Comparison of ENCODE assay signal across 13 mouse cellular contexts in genomic region chr7:118259676-118260305, GRCm38 (mm10). TPM values are rescaled to one million over a fixed set of nuclear protein-coding genes. Genes with fewer than 3 reads are reported as not detected.
DNase-seq lines count a peak whose midpoint lies in the region; ATAC-seq and TF ChIP-seq lines count a peak whose summit lies in the region.
"Had no signal": no experiment of that assay in that cellular context is flagged by ENCODE, and none has a peak within 500 bp of the region (broad histone marks: within the 10 kb centered on the region; RNA-seq: fewer than 3 reads in every experiment).

No protein-coding gene starts in this region.

- no peak overlapping the region for H3K4me2 ChIP-seq in liver, postnatal 0 days (ENCODE audit: low read depth, low read length)
- H3K4me2 ChIP-seq in liver, embryonic 11.5 days: no peak overlapping the region
- H3K4me2 ChIP-seq: liver, embryonic 13.5 days; midbrain, embryonic 15.5 days had no signal

- no peak overlapping the region for H3K9ac ChIP-seq in liver, postnatal 0 days (replicated peaks)
- no peak overlapping the region for H3K9ac ChIP-seq in liver, embryonic 11.5 days (ENCODE audit: low read depth, low read length)
- H3K9ac ChIP-seq: liver, embryonic 13.5 days; midbrain, embryonic 15.5 days had no signal

- TF ChIP-seq EP300 in liver, postnatal 0 days (IDR thresholded peaks at IDR 0.05; ENCODE audit: low read depth): no peak

- no peaks in the 10 kb centered on the region for H3K36me3 ChIP-seq in liver, postnatal 0 days (replicated peaks; ENCODE audit: insufficient read depth, low read length)
- H3K36me3 ChIP-seq in liver, embryonic 11.5 days (ENCODE audit: control insufficient read depth, insufficient read depth, low read length): no peaks in the 10 kb centered on the region
- H3K36me3 ChIP-seq: liver, embryonic 13.5 days; midbrain, embryonic 15.5 days had no signal

- H3K27ac ChIP-seq in liver, postnatal 0 days (ENCODE audit: low read depth): no peak overlapping the region
- no peak overlapping the region for H3K27ac ChIP-seq in liver, embryonic 11.5 days (ENCODE audit: low read depth, low read length)
- H3K27ac ChIP-seq: liver, embryonic 13.5 days; midbrain, embryonic 15.5 days had no signal

- no peak for TF ChIP-seq CTCF in liver, postnatal 0 days (IDR thresholded peaks at IDR 0.05; ENCODE audit: low read depth)

- DNase-seq in liver, postnatal 0 days: no peak
- no peak for DNase-seq in liver, embryonic 11.5 days (ENCODE audit: low spot score)
- DNase-seq in cerebellum, postnatal 14 days: peak; percentile 52 to 75
- DNase-seq in naive thymus-derived CD4-positive, alpha-beta T cell, adult 2 months (ENCODE audit: low read depth): peak; percentile 60
- no peak for DNase-seq in urinary bladder, postnatal 14 days (ENCODE audit: low spot score)
- no peak for DNase-seq in kidney, postnatal 10 days
- DNase-seq in urinary bladder, adult 18-20 months (ENCODE audit: low spot score in 2 of 2): no peak
- DNase-seq: embryo, embryonic 11 days; heart, adult 11 months; liver, embryonic 13.5 days; lung, postnatal 36 days had no signal

- peak; percentile 21; the same call in 1 of the 2 replicates for ATAC-seq in liver, postnatal 0 days
- ATAC-seq in liver, embryonic 11.5 days (replicated peaks; ENCODE audit: low FRiP score): no peak
- ATAC-seq: midbrain, embryonic 15.5 days had no signal

- no peak overlapping the region for H3K4me3 ChIP-seq in liver, postnatal 0 days (ENCODE audit: low read depth, low read length)
- no peak overlapping the region for H3K4me3 ChIP-seq in liver, embryonic 11.5 days (ENCODE audit: low read depth, low read length)
- H3K4me3 ChIP-seq: erythroblast, embryonic 14.5 days; liver, embryonic 13.5 days; midbrain, embryonic 15.5 days had no signal

- H3K4me1 ChIP-seq in liver, postnatal 0 days (ENCODE audit: insufficient read depth): 0 out of 2 replicates have a peak, but pooled peaks cover 2% of the 10 kb centered on the region
- no peaks in the 10 kb centered on the region; the same call in none of the 2 replicates for H3K4me1 ChIP-seq in liver, embryonic 11.5 days (replicated peaks; ENCODE audit: control insufficient read depth, insufficient read depth, low read length)
- H3K4me1 ChIP-seq: midbrain, embryonic 15.5 days had no signal

- H3K27me3 ChIP-seq in liver, postnatal 0 days (ENCODE audit: insufficient read depth, low read length): no peaks in the 10 kb centered on the region
- no peaks in the 10 kb centered on the region for H3K27me3 ChIP-seq in liver, embryonic 11.5 days (replicated peaks; ENCODE audit: control insufficient read depth, insufficient read depth, low read length)
- H3K27me3 ChIP-seq: liver, embryonic 13.5 days; midbrain, embryonic 15.5 days had no signal

- H3K9me3 ChIP-seq in liver, postnatal 0 days (ENCODE audit: low read length): no peaks in the 10 kb centered on the region
- no peaks in the 10 kb centered on the region for H3K9me3 ChIP-seq in liver, embryonic 11.5 days (ENCODE audit: control insufficient read depth, low read length)
- H3K9me3 ChIP-seq: liver, embryonic 13.5 days; midbrain, embryonic 15.5 days had no signal

- WGBS in liver, postnatal 0 days (ENCODE audit: insufficient replicate concordance): 83% methylated on average over 7 of the region's 7 CpGs
- WGBS in liver, embryonic 11.5 days: 84% methylated on average over 7 of the region's 7 CpGs

RNA-seq across cellular contexts. Expression of gene Smg1, which starts 16.3 kb away (rescaled TPM):
- polyA plus RNA-seq in liver, postnatal 0 days (2015; fragmentation: Nextera tagmentation; extraction: Ambion mirVana): 3.5 and 4.0 TPM in 2 replicates
- 14.2 and 14.9 TPM in 2 replicates for polyA plus RNA-seq in liver, embryonic 11.5 days (2014; fragmentation: Nextera tagmentation; extraction: Ambion mirVana)

Comparison
In these comparisons a context has a peak if more than half of its experiments do, and no peak if none do; other contexts are left out.
1. DNase-seq: peak in cerebellum, postnatal 14 days (2 of 2) and naive thymus-derived CD4-positive, alpha-beta T cell, adult 2 months (single experiment); none in liver, postnatal 0 days (single experiment), liver, embryonic 11.5 days (single experiment), urinary bladder, postnatal 14 days (single experiment), kidney, postnatal 10 days (single experiment) and urinary bladder, adult 18-20 months (0 of 2).